Comparison of ENCODE assay signal across 22 mouse cellular contexts in genomic region chr6:49322056-49322455, GRCm38 (mm10). TPM values are rescaled to one million over a fixed set of nuclear protein-coding genes. Genes with fewer than 3 reads are reported as not detected.
DNase-seq lines count a peak whose midpoint lies in the region; ATAC-seq and TF ChIP-seq lines count a peak whose summit lies in the region.
"Had no signal": no experiment of that assay in that cellular context is flagged by ENCODE, and none has a peak within 500 bp of the region (broad histone marks: within the 10 kb centered on the region; RNA-seq: fewer than 3 reads in every experiment).

No protein-coding gene starts in this region.

- H3K4me3 ChIP-seq in hindbrain, embryonic 13.5 days: no peak overlapping the region
- no peak overlapping the region for H3K4me3 ChIP-seq in hindbrain, embryonic 10.5 days
- H3K4me3 ChIP-seq in lung, postnatal 0 days (ENCODE audit: low read depth, low read length): no peak overlapping the region
- H3K4me3 ChIP-seq in MEL (ENCODE audit: control insufficient read depth in 1 of 2, insufficient read depth in 1 of 2, low read depth in 2 of 2, low read length in 2 of 2): no peak overlapping the region
- H3K4me3 ChIP-seq in limb, embryonic 15.5 days: no peak overlapping the region
- H3K4me3 ChIP-seq: embryonic facial prominence, embryonic 13.5 days; forebrain, embryonic 13.5 days; hindbrain, embryonic 15.5 days; limb, embryonic 12.5 days; liver, embryonic 15.5 days; midbrain, embryonic 12.5 days had no signal

- H3K4me2 ChIP-seq in hindbrain, embryonic 13.5 days: no peak overlapping the region
- no peak overlapping the region for H3K4me2 ChIP-seq in lung, postnatal 0 days (replicated peaks; ENCODE audit: low read depth, low read length)
- no peak overlapping the region for H3K4me2 ChIP-seq in limb, embryonic 15.5 days
- H3K4me2 ChIP-seq: embryonic facial prominence, embryonic 13.5 days; forebrain, embryonic 13.5 days; hindbrain, embryonic 15.5 days; limb, embryonic 12.5 days; liver, embryonic 15.5 days; midbrain, embryonic 12.5 days had no signal

- H3K27me3 ChIP-seq in hindbrain, embryonic 13.5 days: no peaks in the 10 kb centered on the region
- H3K27me3 ChIP-seq in hindbrain, embryonic 10.5 days (ENCODE audit: insufficient read depth, poor library complexity, severe bottlenecking): no peaks in the 10 kb centered on the region
- no peaks in the 10 kb centered on the region for H3K27me3 ChIP-seq in lung, postnatal 0 days (replicated peaks; ENCODE audit: insufficient read depth, low read length)
- H3K27me3 ChIP-seq in MEL (ENCODE audit: control insufficient read depth in 1 of 2, insufficient read depth in 2 of 2, low read length in 2 of 2): peaks cover 0 to 3% of the 10 kb centered on the region in 2 experiments; a peak in 1 of 4 replicates
- no peaks in the 10 kb centered on the region for H3K27me3 ChIP-seq in limb, embryonic 15.5 days
- H3K27me3 ChIP-seq: embryonic facial prominence, embryonic 13.5 days; forebrain, embryonic 13.5 days; hindbrain, embryonic 15.5 days; limb, embryonic 12.5 days; liver, embryonic 15.5 days; midbrain, embryonic 12.5 days had no signal

- H3K27ac ChIP-seq in hindbrain, embryonic 13.5 days: no peak overlapping the region
- no peak overlapping the region for H3K27ac ChIP-seq in hindbrain, embryonic 10.5 days
- no peak overlapping the region for H3K27ac ChIP-seq in lung, postnatal 0 days (ENCODE audit: low read length)
- H3K27ac ChIP-seq in MEL (ENCODE audit: control insufficient read depth, low read depth, low read length): no peak overlapping the region
- H3K27ac ChIP-seq in limb, embryonic 15.5 days: peak overlapping the region; percentile 54
- H3K27ac ChIP-seq: embryonic facial prominence, embryonic 13.5 days; forebrain, embryonic 13.5 days; hindbrain, embryonic 15.5 days; limb, embryonic 12.5 days; liver, embryonic 15.5 days; midbrain, embryonic 12.5 days had no signal

- 0 out of 2 replicates have a peak overlapping the region, but pooled peaks have one; percentile 11 for H3K9ac ChIP-seq in hindbrain, embryonic 13.5 days
- no peak overlapping the region for H3K9ac ChIP-seq in lung, postnatal 0 days (replicated peaks; ENCODE audit: low read depth)
- H3K9ac ChIP-seq in MEL (ENCODE audit: control insufficient read depth, low read depth, low read length, poor library complexity, severe bottlenecking): no peak overlapping the region
- no peak overlapping the region for H3K9ac ChIP-seq in limb, embryonic 15.5 days
- H3K9ac ChIP-seq: embryonic facial prominence, embryonic 13.5 days; forebrain, embryonic 13.5 days; hindbrain, embryonic 15.5 days; limb, embryonic 12.5 days; liver, embryonic 15.5 days; midbrain, embryonic 12.5 days had no signal

- DNase-seq in hindbrain, embryonic 10.5 days (ENCODE audit: low spot score): no peak
- peak; percentile 19 for DNase-seq in lung, postnatal 0 days (ENCODE audit: low spot score)
- DNase-seq in lung, postnatal 36 days: no peak
- DNase-seq in MEL (ENCODE audit: low read depth, low spot score): peak; percentile 4
- DNase-seq in left cerebral cortex, postnatal 14 days (ENCODE audit: low spot score in 2 of 2): no peak
- DNase-seq: adrenal gland, postnatal 10 days; cerebellum, adult 2 months; cerebellum, postnatal 25 days; gastrocnemius, postnatal 10 days; heart, postnatal 36 days; kidney, postnatal 4 days; right cerebral cortex, postnatal 14 days had no signal

- no peak for TF ChIP-seq CTCF in lung, postnatal 0 days (IDR thresholded peaks at IDR 0.05)
- TF ChIP-seq CTCF in MEL (IDR thresholded peaks at IDR 0.05 in 2 of 3, conservative IDR thresholded peaks at IDR 0.05 in 1 of 3; ENCODE audit: control insufficient read depth in 1 of 3, insufficient read depth in 1 of 3, low read depth in 2 of 3, low read length in 3 of 3, poor library complexity in 1 of 3, severe bottlenecking in 1 of 3): no peak

- no peak for TF ChIP-seq POLR2A in MEL (IDR thresholded peaks at IDR 0.05; ENCODE audit: control insufficient read depth in 1 of 2, insufficient read depth in 1 of 2, low read depth in 1 of 2, low read length in 2 of 2, poor library complexity in 1 of 2)

- H3K79me2 ChIP-seq in MEL (ENCODE audit: control insufficient read depth, insufficient read depth, low read length, poor library complexity): peaks cover 3% of the 10 kb centered on the region

- H3K36me3 ChIP-seq in hindbrain, embryonic 13.5 days: no peaks in the 10 kb centered on the region
- no peaks in the 10 kb centered on the region for H3K36me3 ChIP-seq in hindbrain, embryonic 10.5 days
- no peaks in the 10 kb centered on the region for H3K36me3 ChIP-seq in lung, postnatal 0 days (ENCODE audit: insufficient read depth, low read length)
- H3K36me3 ChIP-seq in MEL (ENCODE audit: control insufficient read depth in 1 of 2, insufficient read depth in 2 of 2, low read length in 2 of 2): peaks cover 0 to 24% of the 10 kb centered on the region in 2 experiments; a peak in 2 of 4 replicates
- no peaks in the 10 kb centered on the region for H3K36me3 ChIP-seq in limb, embryonic 15.5 days
- H3K36me3 ChIP-seq: embryonic facial prominence, embryonic 13.5 days; hindbrain, embryonic 15.5 days; limb, embryonic 12.5 days; liver, embryonic 15.5 days; midbrain, embryonic 12.5 days had no signal

- intact Hi-C loops in left cerebral cortex, postnatal 14 days (cut with DNase I): no loop called here

- H3K4me1 ChIP-seq in hindbrain, embryonic 13.5 days (replicated peaks): peaks cover 8% of the 10 kb centered on the region; the same call in 1 of the 2 replicates
- H3K4me1 ChIP-seq in hindbrain, embryonic 10.5 days (replicated peaks): peaks cover 14% of the 10 kb centered on the region
- H3K4me1 ChIP-seq in lung, postnatal 0 days (ENCODE audit: insufficient read depth, low read depth, low read length): peaks cover 5% of the 10 kb centered on the region; the same call in 1 of the 2 replicates
- H3K4me1 ChIP-seq in MEL (ENCODE audit: control insufficient read depth in 1 of 2, insufficient read depth in 2 of 2, low read length in 2 of 2): peaks cover 6 to 15% of the 10 kb centered on the region in 2 experiments; a peak in 3 of 4 replicates
- H3K4me1 ChIP-seq in limb, embryonic 15.5 days: peaks cover 9% of the 10 kb centered on the region
- H3K4me1 ChIP-seq: forebrain, embryonic 13.5 days had no signal

- H3K9me3 ChIP-seq in hindbrain, embryonic 13.5 days: no peaks in the 10 kb centered on the region
- H3K9me3 ChIP-seq in hindbrain, embryonic 10.5 days: no peaks in the 10 kb centered on the region
- no peaks in the 10 kb centered on the region for H3K9me3 ChIP-seq in lung, postnatal 0 days (ENCODE audit: low read length)
- no peaks in the 10 kb centered on the region for H3K9me3 ChIP-seq in MEL (replicated peaks; ENCODE audit: insufficient read depth, low read length)
- H3K9me3 ChIP-seq in limb, embryonic 15.5 days: no peaks in the 10 kb centered on the region
- H3K9me3 ChIP-seq: embryonic facial prominence, embryonic 13.5 days; forebrain, embryonic 13.5 days; hindbrain, embryonic 15.5 days; limb, embryonic 12.5 days; liver, embryonic 15.5 days; midbrain, embryonic 12.5 days had no signal

- no peak for TF ChIP-seq RAD21 in MEL (IDR thresholded peaks at IDR 0.05; ENCODE audit: low read depth, low read length)

- TF ChIP-seq EP300 in lung, postnatal 0 days (IDR thresholded peaks at IDR 0.05): no peak
- TF ChIP-seq EP300 in MEL (IDR thresholded peaks at IDR 0.05; ENCODE audit: low read depth in 1 of 2, low read length in 2 of 2): no peak

- ATAC-seq in hindbrain, embryonic 13.5 days (ENCODE audit: low FRiP score): no peak
- ATAC-seq in lung, postnatal 0 days: no peak
- ATAC-seq in limb, embryonic 15.5 days (ENCODE audit: insufficient number of reproducible peaks, low FRiP score, low TSS enrichment, low read depth): no peak
- ATAC-seq: forebrain, embryonic 13.5 days; intestine, embryonic 16.5 days had no signal

TF ChIP-seq in MEL, 35 proteins besides CTCF, POLR2A, EP300 and RAD21 (continues in another document):
- no peak for TF ChIP-seq SMC3 (IDR thresholded peaks at IDR 0.05; ENCODE audit: low read depth, low read length)
- TF ChIP-seq MAX (IDR thresholded peaks at IDR 0.05; ENCODE audit: low read length): no peak
- no peak for TF ChIP-seq ETS1 (IDR thresholded peaks at IDR 0.05; ENCODE audit: low read depth, low read length)
- TF ChIP-seq MYB (IDR thresholded peaks at IDR 0.05; ENCODE audit: low read depth, low read length): no peak
- TF ChIP-seq SIN3A (IDR thresholded peaks at IDR 0.05; ENCODE audit: low read length): no peak

RNA-seq across cellular contexts. Expression of gene Ccdc126, which starts 3.0 kb away (rescaled TPM):
- 8.0 and 8.9 TPM in 2 replicates for polyA plus RNA-seq in hindbrain, embryonic 13.5 days (2015; fragmentation: Nextera tagmentation; extraction: Ambion mirVana)
- 4.7 and 6.6 TPM in 2 replicates for polyA plus RNA-seq in hindbrain, embryonic 10.5 days (2016; fragmentation: Nextera tagmentation; extraction: Ambion mirVana)
- 14.8 and 15.4 TPM in 2 replicates for polyA plus RNA-seq in lung, postnatal 0 days (2015; fragmentation: Nextera tagmentation; extraction: Ambion mirVana)
- 3.9 and 4.4 TPM in 2 replicates for total RNA-seq in MEL (2012; rRNA removed)
- 1 to 10 TPM in 1 of 2 experiments, not detected in 1; 3.8 TPM for polyA plus RNA-seq in MEL (2012; ENCODE audit: insufficient read depth in 1 of 2, insufficient read length in 2 of 2, low read depth in 1 of 2, low replicate concordance in 2 of 2, missing spikeins in 1 of 2)
- polyA plus RNA-seq in limb, embryonic 15.5 days (2015; fragmentation: Nextera tagmentation; extraction: Ambion mirVana): 11.0 and 11.6 TPM in 2 replicates
- 1 to 10 TPM; 8.1 to 9.0 TPM for total RNA-seq in left cerebral cortex, postnatal 14 days (2021)

RNA-seq across cellular contexts. Expression of gene Fam221a, which starts 45.5 kb away (rescaled TPM):
- polyA plus RNA-seq in hindbrain, embryonic 13.5 days (2015; fragmentation: Nextera tagmentation; extraction: Ambion mirVana): 3.8 and 5.3 TPM in 2 replicates
- polyA plus RNA-seq in hindbrain, embryonic 10.5 days (2016; fragmentation: Nextera tagmentation; extraction: Ambion mirVana): 5.2 and 6.4 TPM in 2 replicates
- polyA plus RNA-seq in lung, postnatal 0 days (2015; fragmentation: Nextera tagmentation; extraction: Ambion mirVana): 17.0 and 20.5 TPM in 2 replicates
- total RNA-seq in MEL (2012; rRNA removed): not detected in 2 replicates
- under 1 TPM in 1 of 2 experiments, not detected in 1; 0.08 TPM for polyA plus RNA-seq in MEL (2012; ENCODE audit: insufficient read depth in 1 of 2, insufficient read length in 2 of 2, low read depth in 1 of 2, low replicate concordance in 2 of 2, missing spikeins in 1 of 2)
- polyA plus RNA-seq in limb, embryonic 15.5 days (2015; fragmentation: Nextera tagmentation; extraction: Ambion mirVana): 6.3 and 7.2 TPM in 2 replicates
- 1 to 10 TPM; 1.1 TPM for total RNA-seq in left cerebral cortex, postnatal 14 days (2021)
- total RNA-seq: monocyte, adult 5-6 weeks had no signal

RNA-seq across cellular contexts. Expression of gene Tra2a, which starts 58.2 kb away (rescaled TPM):
- 133 and 143 TPM in 2 replicates for polyA plus RNA-seq in hindbrain, embryonic 13.5 days (2015; fragmentation: Nextera tagmentation; extraction: Ambion mirVana)
- 122 and 128 TPM in 2 replicates for polyA plus RNA-seq in hindbrain, embryonic 10.5 days (2016; fragmentation: Nextera tagmentation; extraction: Ambion mirVana)
- 45.3 and 72.6 TPM in 2 replicates for polyA plus RNA-seq in lung, postnatal 0 days (2015; fragmentation: Nextera tagmentation; extraction: Ambion mirVana)
- 108 and 114 TPM in 2 replicates for total RNA-seq in MEL (2012; rRNA removed)
- 10 to 100 TPM in 1 of 2 experiments, not detected in 1; 85.2 TPM for polyA plus RNA-seq in MEL (2012; ENCODE audit: insufficient read depth in 1 of 2, insufficient read length in 2 of 2, low read depth in 1 of 2, low replicate concordance in 2 of 2, missing spikeins in 1 of 2)
- 81.9 and 98.3 TPM in 2 replicates for polyA plus RNA-seq in limb, embryonic 15.5 days (2015; fragmentation: Nextera tagmentation; extraction: Ambion mirVana)
- total RNA-seq in left cerebral cortex, postnatal 14 days (2021): 10 to 100 TPM; 66.6 to 82.9 TPM

Comparison
In these comparisons a context has a peak if more than half of its experiments do, and no peak if none do; other contexts are left out.
1. DNase-seq: peak in lung, postnatal 0 days (single experiment) and MEL (single experiment); none in hindbrain, embryonic 10.5 days (single experiment), lung, postnatal 36 days (single experiment) and left cerebral cortex, postnatal 14 days (0 of 2).